Mouse (Mus musculus): ENCODE measurements around the gene Man2c1. TPM values are rescaled to one million over a fixed set of nuclear protein-coding genes. Genes with fewer than 3 reads are reported as not detected.

The Man2c1 gene
- polyA plus RNA-seq (2016; fragmentation: Nextera tagmentation; extraction: Ambion mirVana) = 62.3 TPM in 2 replicates

DNA sequence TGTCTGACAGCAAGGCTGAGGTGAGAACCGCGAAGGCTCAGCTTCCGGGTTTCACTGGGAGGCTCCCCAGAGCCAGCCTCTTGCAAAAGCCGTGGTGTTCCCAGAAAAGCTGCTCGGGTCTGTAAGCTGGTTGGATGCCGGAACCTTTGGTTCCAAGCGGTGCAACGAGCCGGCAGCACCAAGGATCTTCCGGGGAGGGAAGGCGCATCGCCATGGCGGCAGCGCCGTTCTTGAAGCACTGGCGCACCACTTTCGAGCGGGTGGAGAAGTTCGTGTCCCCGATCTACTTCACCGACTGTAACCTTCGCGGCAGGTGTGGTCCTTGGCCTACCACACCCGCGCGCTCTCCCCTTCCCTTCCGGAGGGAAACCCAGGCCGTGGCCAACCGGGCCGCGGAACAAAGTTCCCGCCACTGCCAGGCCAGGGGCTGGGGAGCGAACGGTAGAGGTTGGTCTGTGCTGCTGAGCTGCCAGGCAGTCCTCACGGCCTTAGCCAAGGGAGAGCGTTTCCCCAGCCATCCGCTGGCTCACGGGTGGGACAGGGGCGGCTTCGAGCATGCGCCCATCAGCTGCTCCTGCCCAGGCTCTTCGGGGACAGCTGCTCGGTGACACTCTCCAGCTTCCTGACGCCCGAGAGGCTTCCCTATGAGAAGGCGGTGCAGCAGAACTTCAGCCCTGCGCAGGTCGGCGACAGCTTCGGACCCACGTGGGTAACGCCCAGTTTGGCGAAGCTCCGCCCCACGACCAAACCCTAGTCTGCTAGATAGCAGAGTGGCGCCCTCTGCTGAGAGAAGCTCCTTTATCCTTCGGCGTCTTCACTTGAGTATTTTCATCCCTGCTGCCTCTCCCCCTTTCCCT is at the start of gene Man2c1:
Gene Man2c1, plus strand, starts transcription at position 114 of the 857 bp plus-strand sequence.
- H3K4me3 ChIP-seq = peak within 1 kb of the TSS; percentile 83
- H3K9me3 ChIP-seq (replicated peaks) = no peaks in the 10 kb centered on the region
- H3K27ac ChIP-seq = peak within 1 kb of the TSS; percentile 93
- under 1% methylated on average over 57 of the region's 58 CpGs for WGBS
- peaks cover 40% of the 10 kb centered on the region for H3K36me3 ChIP-seq
- H3K9ac ChIP-seq = peak within 1 kb of the TSS; percentile 79
- ATAC-seq (ENCODE audit: low FRiP score) = peak; percentile 91
- no peaks in the 10 kb centered on the region for H3K27me3 ChIP-seq
- H3K4me2 ChIP-seq (replicated peaks) = peak within 1 kb of the TSS; percentile 93
- H3K4me1 ChIP-seq = peaks cover 15% of the 10 kb centered on the region

GRCm38 (mm10) chr9:57082236-57082635 is 48.3 kb upstream of the Man2c1 start:
- ATAC-seq (ENCODE audit: low FRiP score) = no peak
- Histone ChIP-seq H3K4me2 (replicated peaks) (no peak overlapping the region), H3K27me3 (no peaks in the 10 kb centered on the region), H3K4me3 (no peak overlapping the region), H3K36me3 (peaks cover 16% of the 10 kb centered on the region), H3K4me1 (peaks cover 8% of the 10 kb centered on the region; the same call in 1 of the 2 replicates), H3K27ac (no peak overlapping the region), H3K9ac (no peak overlapping the region), H3K9me3 (replicated peaks) (no peaks in the 10 kb centered on the region)
- WGBS = 77% methylated on average over 3 of the region's 3 CpGs

GRCm38 (mm10) chr9:57117261-57117755 is 13.2 kb upstream of the Man2c1 start:
- Histone ChIP-seq H3K27ac (no peak overlapping the region), H3K27me3 (no peaks in the 10 kb centered on the region), H3K9ac (no peak overlapping the region), H3K4me1 (no peaks in the 10 kb centered on the region), H3K4me3 (no peak overlapping the region), H3K9me3 (replicated peaks) (no peaks in the 10 kb centered on the region), H3K36me3 (peaks cover 76% of the 10 kb centered on the region), H3K4me2 (replicated peaks) (no peak overlapping the region)
- 91% methylated on average over 13 of the region's 13 CpGs for WGBS
- ATAC-seq (ENCODE audit: low FRiP score) = no peak

GRCm38 (mm10) chr9:57129641-57130040 is 849 bp upstream of the Man2c1 start:
- Histone ChIP-seq H3K27ac (no peak overlapping the region), H3K9ac (no peak overlapping the region; the same call in 1 of the 2 replicates), H3K4me1 (peaks cover 15% of the 10 kb centered on the region), H3K4me3 (no peak overlapping the region), H3K36me3 (peaks cover 42% of the 10 kb centered on the region), H3K27me3 (no peaks in the 10 kb centered on the region), H3K9me3 (replicated peaks) (no peaks in the 10 kb centered on the region), H3K4me2 (replicated peaks) (peak overlapping the region; percentile 93)
- no peak for ATAC-seq (ENCODE audit: low FRiP score)

DNA sequence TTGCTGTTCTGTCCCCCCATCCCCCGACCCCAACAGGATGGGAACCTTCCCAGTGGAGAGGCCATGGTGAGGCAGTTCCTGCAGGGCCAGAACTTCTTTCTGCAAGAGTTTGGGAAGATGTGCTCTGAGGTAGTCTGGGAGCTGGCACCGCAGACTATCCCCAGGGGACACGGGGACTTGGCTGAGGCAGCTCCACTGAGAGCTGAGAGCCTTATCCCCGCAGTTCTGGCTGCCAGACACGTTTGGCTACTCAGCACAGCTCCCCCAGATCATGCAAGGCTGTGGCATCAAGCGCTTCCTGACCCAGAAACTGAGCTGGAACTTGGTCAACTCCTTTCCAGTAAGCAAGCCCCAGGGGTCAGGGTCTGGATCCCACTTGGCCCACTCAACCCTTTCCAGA is 6.8 kb downstream of the Man2c1 start:
- H3K27ac ChIP-seq = no peak overlapping the region
- 88% methylated on average over 6 of the region's 6 CpGs for WGBS
- peaks cover 73% of the 10 kb centered on the region for H3K36me3 ChIP-seq
- H3K4me1 ChIP-seq = no peaks in the 10 kb centered on the region
- no peak for ATAC-seq (ENCODE audit: low FRiP score)
- H3K27me3 ChIP-seq = no peaks in the 10 kb centered on the region
- no peak overlapping the region for H3K9ac ChIP-seq
- no peaks in the 10 kb centered on the region for H3K9me3 ChIP-seq (replicated peaks)
- H3K4me3 ChIP-seq = no peak overlapping the region
- H3K4me2 ChIP-seq (replicated peaks) = no peak overlapping the region

DNA sequence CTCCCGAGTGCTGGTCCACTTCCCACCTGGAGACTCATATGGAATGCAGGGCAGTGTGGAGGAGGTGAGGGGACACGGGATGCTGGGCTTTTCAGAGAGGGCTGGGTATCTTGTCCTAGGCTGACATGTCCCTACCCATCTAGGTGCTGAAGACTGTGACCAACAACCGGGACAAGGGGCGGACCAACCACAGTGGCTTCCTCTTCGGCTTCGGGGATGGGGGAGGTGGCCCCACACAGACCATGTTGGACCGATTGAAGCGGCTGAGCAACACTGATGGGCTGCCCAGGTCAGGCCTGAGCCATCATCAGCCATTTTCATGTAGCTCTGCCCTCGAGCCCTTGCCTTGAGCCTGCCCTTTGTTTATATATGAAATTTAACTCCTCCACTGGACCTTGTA is 7.3 kb downstream of the Man2c1 start:
- Histone ChIP-seq H3K9ac (no peak overlapping the region), H3K4me2 (replicated peaks) (no peak overlapping the region), H3K27me3 (no peaks in the 10 kb centered on the region), H3K27ac (no peak overlapping the region), H3K36me3 (peaks cover 79% of the 10 kb centered on the region), H3K4me3 (no peak overlapping the region), H3K4me1 (no peaks in the 10 kb centered on the region), H3K9me3 (replicated peaks) (no peaks in the 10 kb centered on the region)
- 90% methylated on average over 9 of the region's 9 CpGs for WGBS
- no peak for ATAC-seq (ENCODE audit: low FRiP score)

GRCm38 (mm10) chr9:57138507-57138906 is 8.0 kb downstream of the Man2c1 start:
- Histone ChIP-seq H3K36me3 (peaks cover 86% of the 10 kb centered on the region), H3K9me3 (replicated peaks) (no peaks in the 10 kb centered on the region), H3K27ac (no peak overlapping the region), H3K27me3 (no peaks in the 10 kb centered on the region), H3K4me3 (no peak overlapping the region), H3K4me1 (no peaks in the 10 kb centered on the region), H3K4me2 (replicated peaks) (no peak overlapping the region), H3K9ac (no peak overlapping the region)
- no peak for ATAC-seq (ENCODE audit: low FRiP score)
- WGBS = 93% methylated on average over 6 of the region's 6 CpGs

DNA sequence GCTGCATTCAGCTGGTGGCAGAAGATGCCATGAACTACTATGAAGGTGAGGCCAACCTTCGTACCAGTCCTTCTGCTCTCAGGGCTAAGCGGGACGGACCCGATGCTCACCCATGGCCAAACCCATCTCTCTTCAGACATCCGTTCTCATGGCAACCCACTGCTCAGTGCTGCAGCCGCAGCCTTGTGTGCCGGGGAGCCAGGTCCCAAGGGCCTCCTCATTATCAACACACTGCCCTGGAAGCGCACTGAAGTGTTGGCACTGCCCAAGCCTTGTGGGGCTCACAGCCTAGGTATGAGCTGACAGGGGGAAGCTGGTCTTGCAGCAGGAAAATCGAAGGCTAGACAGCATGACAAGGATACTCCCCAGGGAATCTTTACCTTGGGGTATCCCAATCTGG is 8.6 kb downstream of the Man2c1 start:
- H3K27me3 ChIP-seq = no peaks in the 10 kb centered on the region
- WGBS = 88% methylated on average over 9 of the region's 9 CpGs
- ATAC-seq (ENCODE audit: low FRiP score) = no peak
- no peaks in the 10 kb centered on the region for H3K4me1 ChIP-seq
- peaks cover 87% of the 10 kb centered on the region for H3K36me3 ChIP-seq
- no peak overlapping the region for H3K27ac ChIP-seq
- H3K9ac ChIP-seq = no peak overlapping the region
- no peaks in the 10 kb centered on the region for H3K9me3 ChIP-seq (replicated peaks)
- no peak overlapping the region for H3K4me3 ChIP-seq
- no peak overlapping the region for H3K4me2 ChIP-seq (replicated peaks)

DNA sequence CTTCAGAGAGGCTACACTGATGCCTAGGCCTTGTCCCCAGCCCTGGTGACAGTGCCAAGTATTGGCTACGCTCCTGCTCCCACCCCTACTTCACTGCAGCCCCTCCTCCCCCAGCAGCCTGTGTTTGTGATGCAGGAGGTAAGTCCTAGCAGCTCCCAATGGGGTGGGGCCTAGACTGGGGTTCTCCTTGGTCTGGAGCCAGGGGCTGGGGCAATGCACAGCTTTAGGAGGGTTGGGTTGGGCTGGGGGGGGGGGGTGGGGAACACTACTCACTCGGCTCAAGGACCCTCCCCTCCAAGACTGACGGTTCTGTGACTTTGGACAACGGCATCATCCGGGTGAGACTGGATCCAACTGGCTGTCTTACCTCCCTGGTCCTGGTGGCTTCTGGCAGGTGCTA is 9.1 kb downstream of the Man2c1 start:
- no peak for ATAC-seq (ENCODE audit: low FRiP score)
- H3K36me3 ChIP-seq = peaks cover 91% of the 10 kb centered on the region

GRCm38 (mm10) chr9:57141417-57142353 is 11.2 kb downstream of the Man2c1 start:
- no peak overlapping the region for H3K27ac ChIP-seq
- peaks cover 4% of the 10 kb centered on the region for H3K4me1 ChIP-seq
- H3K36me3 ChIP-seq = peaks cover 77% of the 10 kb centered on the region
- H3K27me3 ChIP-seq = no peaks in the 10 kb centered on the region
- H3K4me2 ChIP-seq (replicated peaks) = no peak overlapping the region
- H3K9me3 ChIP-seq (replicated peaks) = no peaks in the 10 kb centered on the region
- no peak for ATAC-seq (ENCODE audit: low FRiP score)
- H3K9ac ChIP-seq = no peak overlapping the region
- WGBS = 93% methylated on average over 17 of the region's 17 CpGs
- H3K4me3 ChIP-seq = no peak overlapping the region

More for the DNA sequence above, 9.1 kb downstream of the Man2c1 start:
- Histone ChIP-seq H3K4me1 (no peaks in the 10 kb centered on the region), H3K4me2 (replicated peaks) (no peak overlapping the region), H3K9me3 (replicated peaks) (no peaks in the 10 kb centered on the region), H3K4me3 (no peak overlapping the region), H3K9ac (no peak overlapping the region), H3K27me3 (no peaks in the 10 kb centered on the region), H3K27ac (no peak overlapping the region)
- WGBS = 97% methylated on average over 5 of the region's 5 CpGs

DNA sequence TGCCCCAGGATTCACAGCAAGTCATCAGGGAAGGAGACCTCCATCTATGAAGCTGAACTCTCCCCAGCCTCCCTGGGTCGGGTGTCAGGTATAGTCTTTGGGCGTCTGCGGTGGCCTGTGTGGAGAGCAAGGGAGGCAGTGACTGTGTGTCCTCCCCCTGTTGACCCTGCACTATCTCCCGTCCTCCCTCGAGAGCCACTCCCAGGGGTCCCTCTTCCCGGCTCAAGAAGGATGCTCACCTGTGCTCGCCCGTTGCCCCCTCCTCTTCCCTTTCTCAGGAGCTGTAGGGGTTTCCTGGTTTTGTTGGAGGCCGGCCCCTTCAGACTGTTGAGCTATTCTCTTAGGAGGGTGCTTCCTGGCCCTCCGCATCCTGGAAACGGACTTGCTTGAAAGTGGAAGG is 12.7 kb downstream of the Man2c1 start:
- Histone ChIP-seq H3K27ac (no peak overlapping the region), H3K27me3 (no peaks in the 10 kb centered on the region), H3K36me3 (peaks cover 62% of the 10 kb centered on the region), H3K4me2 (replicated peaks) (no peak overlapping the region), H3K9ac (no peak overlapping the region; the same call in 1 of the 2 replicates), H3K4me3 (no peak overlapping the region), H3K9me3 (replicated peaks) (no peaks in the 10 kb centered on the region), H3K4me1 (peaks cover 13% of the 10 kb centered on the region)
- 85% methylated on average over 11 of the region's 11 CpGs for WGBS
- no peak for ATAC-seq (ENCODE audit: low FRiP score)

DNA sequence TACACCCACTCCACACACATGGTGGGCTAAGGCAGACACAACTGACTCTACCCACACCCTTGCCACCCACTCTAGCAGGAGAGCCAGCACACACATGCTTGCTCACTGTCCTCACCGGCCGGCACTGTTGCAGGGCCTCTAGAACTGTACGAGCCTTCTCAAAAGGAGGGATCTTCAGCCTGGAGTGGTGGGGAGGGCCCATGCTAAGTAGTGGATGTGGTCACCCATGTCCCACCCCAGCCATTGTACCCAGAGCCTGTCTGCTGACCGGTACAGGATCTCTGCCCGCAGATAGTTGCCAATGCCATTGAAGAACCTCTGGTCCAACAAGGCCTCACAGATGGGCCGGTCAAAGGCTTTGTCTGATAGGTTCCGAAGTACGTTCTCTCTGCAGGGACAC is 14.3 kb downstream of the Man2c1 start:
- H3K9me3 ChIP-seq (replicated peaks) = no peaks in the 10 kb centered on the region
- no peak overlapping the region for H3K4me3 ChIP-seq
- peaks cover 19% of the 10 kb centered on the region for H3K4me1 ChIP-seq
- 93% methylated on average over 8 of the region's 8 CpGs for WGBS
- H3K9ac ChIP-seq = no peak overlapping the region
- H3K27me3 ChIP-seq = no peaks in the 10 kb centered on the region
- no peak for ATAC-seq (ENCODE audit: low FRiP score)
- no peak overlapping the region for H3K27ac ChIP-seq
- H3K36me3 ChIP-seq = peaks cover 47% of the 10 kb centered on the region
- H3K4me2 ChIP-seq (replicated peaks) = no peak overlapping the region
